Mouse (Mus musculus) embryonic fibroblast, embryonic 13.5 days (primary cell): ENCODE data around the gene Coq8a. TPM values are rescaled to one million over a fixed set of nuclear protein-coding genes. Genes with fewer than 3 reads are reported as not detected.
A peak's percentile ranks its signal among the peaks of the same experiment; 100 is the strongest.

Experiments used
- H3K27ac ChIP-seq: 2 replicates; pipeline ENCODE4 v1.5.1; 2012; ENCODE audit warnings: low read length, control low read depth, inconsistent platforms; ENCODE audit not compliant: insufficient read depth
- H3K4me1 ChIP-seq: 2 replicates; pipeline ENCODE4 v1.6.1; 2011; ENCODE audit warnings: low read length; ENCODE audit not compliant: control insufficient read depth, insufficient read depth
- H3K4me3 ChIP-seq: 2 replicates; pipeline ENCODE4 v1.5.1; 2011; ENCODE audit warnings: mild to moderate bottlenecking, control low read depth, low read length; ENCODE audit not compliant: insufficient read depth
- CTCF ChIP-seq: IDR thresholded peaks from 2 replicates; pipeline ENCODE4 v1.5.1; 2011; ENCODE audit warnings: mild to moderate bottlenecking, control low read depth, low read length, moderate library complexity, borderline replicate concordance; ENCODE audit not compliant: insufficient read depth
- POLR2A ChIP-seq: IDR thresholded peaks from 2 replicates; pipeline ENCODE4 v1.6.1; 2011; ENCODE audit warnings: low read depth, mild to moderate bottlenecking, control low read depth, low read length, moderate library complexity
- polyA plus RNA-seq: library from polyadenylated mRNA; stranded (reverse); fragments of >200 nt; gene quantifications from 2 replicates; pipeline ENCODE4 v1.2.4, GENCODE M21; 2011; ENCODE audit warnings: low read depth; ENCODE audit not compliant: missing spikeins, insufficient read length

Gene Coq8a
- polyA plus RNA-seq, 1 experiment = 3.3 TPM

- no peak overlapping the region for H3K27ac ChIP-seq
- H3K4me1 ChIP-seq = no peaks in the 10 kb centered on the region
- H3K4me3 ChIP-seq = no peak overlapping the region
- TF ChIP-seq POLR2A (no peak), CTCF (no peak)
Measured at GRCm38 (mm10) chr1:180169161-180169560, 30.2 kb downstream of the Coq8a start.

GRCm38 (mm10) chr1:180168294-180168693 is 31.1 kb downstream of the Coq8a start:
- Histone ChIP-seq H3K4me3 (no peak overlapping the region), H3K27ac (no peak overlapping the region), H3K4me1 (no peaks in the 10 kb centered on the region)
- no peak for TF ChIP-seq CTCF
- TF ChIP-seq POLR2A = no peak

- no peaks in the 10 kb centered on the region for H3K4me1 ChIP-seq
- TF ChIP-seq POLR2A (no peak), CTCF (no peak)
- H3K4me3 ChIP-seq = no peak overlapping the region
- H3K27ac ChIP-seq = no peak overlapping the region
Measured at GRCm38 (mm10) chr1:180166533-180166932, 32.9 kb downstream of the Coq8a start.

GRCm38 (mm10) chr1:180162986-180163385 is 36.4 kb downstream of the Coq8a start:
- Histone ChIP-seq H3K4me3 (no peak overlapping the region), H3K27ac (no peak overlapping the region), H3K4me1 (no peaks in the 10 kb centered on the region)
- TF ChIP-seq POLR2A (no peak), CTCF (no peak)

- H3K4me1 ChIP-seq = no peaks in the 10 kb centered on the region
- no peak for TF ChIP-seq CTCF
- TF ChIP-seq POLR2A = no peak
- no peak overlapping the region for H3K27ac ChIP-seq
- no peak overlapping the region for H3K4me3 ChIP-seq
Measured at GRCm38 (mm10) chr1:180161566-180162355, 37.6 kb downstream of the Coq8a start.

GRCm38 (mm10) chr1:180161160-180161559 is 38.2 kb downstream of the Coq8a start:
- Histone ChIP-seq H3K27ac (no peak overlapping the region), H3K4me1 (no peaks in the 10 kb centered on the region), H3K4me3 (no peak overlapping the region)
- TF ChIP-seq POLR2A (no peak), CTCF (no peak)

- Histone ChIP-seq H3K4me3 (no peak overlapping the region), H3K27ac (no peak overlapping the region), H3K4me1 (no peaks in the 10 kb centered on the region)
- TF ChIP-seq CTCF (no peak), POLR2A (no peak)
Measured at GRCm38 (mm10) chr1:180160545-180160944, 38.9 kb downstream of the Coq8a start.

GRCm38 (mm10) chr1:180158648-180159047 is 40.8 kb downstream of the Coq8a start:
- Histone ChIP-seq H3K27ac (no peak overlapping the region), H3K4me3 (no peak overlapping the region), H3K4me1 (no peaks in the 10 kb centered on the region)
- no peak for TF ChIP-seq POLR2A
- no peak for TF ChIP-seq CTCF

- no peak for TF ChIP-seq POLR2A
- peak; percentile 60; the same call in 1 of the 2 replicates for TF ChIP-seq CTCF
- no peaks in the 10 kb centered on the region for H3K4me1 ChIP-seq
- H3K27ac ChIP-seq = no peak overlapping the region
- H3K4me3 ChIP-seq = no peak overlapping the region
Measured at GRCm38 (mm10) chr1:180151191-180151590, 48.2 kb downstream of the Coq8a start.

GRCm38 (mm10) chr1:180148563-180148962 is 50.8 kb downstream of the Coq8a start:
- Histone ChIP-seq H3K4me1 (no peaks in the 10 kb centered on the region), H3K4me3 (no peak overlapping the region), H3K27ac (no peak overlapping the region)
- no peak for TF ChIP-seq POLR2A
- no peak for TF ChIP-seq CTCF

GRCm38 (mm10) chr1:180148036-180148435 is 51.4 kb downstream of the Coq8a start:
- no peak overlapping the region for H3K4me3 ChIP-seq
- TF ChIP-seq POLR2A = no peak
- TF ChIP-seq CTCF = no peak
- H3K27ac ChIP-seq = no peak overlapping the region
- H3K4me1 ChIP-seq = no peaks in the 10 kb centered on the region
